Mouse (Mus musculus) erythroblast, embryonic 14.5 days (primary cell): ENCODE data around the gene Mob4.

ENCODE experiments used
- GATA1 ChIP-seq: IDR thresholded peaks from 2 replicates; pipeline ENCODE4 v1.6.1; 2012; ENCODE audit warnings: low read length, inconsistent platforms, mixed read lengths
- TAL1 ChIP-seq: IDR thresholded peaks from 3 replicates; pipeline ENCODE4 v1.6.1; 2012; ENCODE audit warnings: low read length, inconsistent platforms, mixed read lengths

DNA sequence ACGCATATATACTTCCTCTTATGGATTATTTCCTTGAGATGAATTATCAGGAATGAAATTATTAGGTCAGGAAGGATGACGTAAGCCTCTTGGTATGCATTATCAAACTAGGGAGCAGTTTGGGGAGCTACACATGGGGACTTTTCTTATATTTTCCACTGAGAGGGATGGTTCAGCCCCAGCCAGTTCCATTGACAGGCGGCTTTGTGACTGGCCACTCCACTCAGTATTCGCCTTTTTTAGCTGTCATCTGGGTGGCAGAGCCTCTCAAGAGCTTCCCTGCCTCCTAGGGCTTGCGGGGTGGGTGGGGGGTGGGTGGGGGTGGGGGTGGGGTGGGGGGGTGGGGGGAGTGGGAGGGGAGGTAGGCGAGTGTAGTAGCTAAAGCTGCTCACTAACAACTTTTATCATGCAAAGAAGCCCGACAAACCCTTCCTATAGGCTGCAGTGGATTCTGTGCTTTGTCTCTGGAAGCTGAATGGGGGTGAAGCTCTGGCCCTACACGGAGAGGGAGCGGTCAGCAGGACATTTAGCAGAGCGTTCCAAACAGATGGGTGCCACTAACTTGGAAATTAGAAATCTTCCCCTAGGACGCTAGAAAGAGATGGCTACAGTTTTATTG, 55.7 kb downstream of the Mob4 start:
- TF ChIP-seq GATA1 (no peak), TAL1 (no peak)
